Mouse (Mus musculus): ENCODE measurements at regions not wholly inside any gene's neighbourhood (a gene's known extent, or its start where the extent isn't known, plus 50 kb on each side); places are given as distances from the start of the nearest gene placed in this dataset.
"Not testable (repeated sequence)": the region's sequence is repeated elsewhere in the genome, so short reads cannot be mapped to it uniquely, and the experiment has no call there.

- DNase-seq (ENCODE audit: inconsistent ontology term): not testable (repeated sequence)
Measured at GRCm38 (mm10) chr6:76130201-76130600, 367.4 kb downstream of the Gm9008 start.

DNA sequence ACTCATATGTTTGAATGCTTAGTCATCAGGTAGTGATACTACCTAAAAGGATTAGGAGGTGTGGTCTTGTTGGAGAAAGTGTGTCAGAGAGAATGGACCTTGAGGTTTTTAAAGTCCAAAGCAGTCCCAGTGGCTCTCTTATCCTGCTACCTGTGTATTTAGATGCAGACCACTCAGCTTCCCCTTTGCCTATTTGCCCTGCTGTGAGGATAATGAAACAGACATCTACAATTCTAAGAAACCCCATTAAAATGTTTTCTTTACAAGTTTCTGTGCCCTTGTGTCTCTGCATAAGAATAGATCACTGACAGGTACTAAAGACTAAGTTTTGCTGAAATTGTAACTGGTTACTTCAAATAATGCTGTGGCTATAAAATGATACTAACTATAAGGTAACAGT, 381.8 kb downstream of the Gm9008 start:
- DNase-seq (ENCODE audit: inconsistent ontology term): no peak

- DNase-seq (ENCODE audit: inconsistent ontology term): peak; percentile 55
Measured at GRCm38 (mm10) chr6:76114346-76114745, 383.2 kb downstream of the Gm9008 start.

GRCm38 (mm10) chr6:76065383-76065782, 432.2 kb downstream of the Gm9008 start:
- no peak for DNase-seq (ENCODE audit: inconsistent ontology term)

- DNase-seq (ENCODE audit: inconsistent ontology term): no peak
Measured at GRCm38 (mm10) chr6:76052652-76053313, 444.8 kb downstream of the Gm9008 start.

DNA sequence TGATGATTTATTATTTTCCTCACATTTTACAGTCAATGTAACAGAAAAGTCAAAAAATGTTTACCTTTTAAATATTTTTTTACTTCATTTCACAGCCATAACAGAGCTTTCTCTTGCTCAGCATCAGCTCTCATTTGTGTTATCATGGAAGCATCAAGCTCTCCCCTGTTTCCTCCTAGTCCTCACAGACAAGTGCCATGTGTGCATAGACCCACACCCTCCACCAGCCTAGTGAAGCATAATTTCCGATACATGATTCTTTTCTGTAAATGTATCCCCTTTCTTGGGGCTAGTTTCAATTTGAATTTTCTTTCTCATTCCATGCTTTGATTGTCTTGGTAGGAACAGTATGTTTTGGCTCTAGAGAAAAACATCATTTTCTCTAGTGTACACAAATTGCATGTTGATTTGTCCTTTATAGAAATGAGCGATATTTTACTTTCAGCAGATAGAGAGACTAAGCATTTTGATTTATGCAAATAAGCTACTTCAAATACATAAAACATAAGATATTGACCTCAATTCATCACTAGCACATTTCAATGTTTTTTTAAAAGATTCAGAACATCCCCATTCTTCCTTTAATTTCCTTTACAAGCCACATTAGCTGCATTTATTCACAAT, 489.7 kb downstream of the Gm9008 start:
- DNase-seq (ENCODE audit: inconsistent ontology term): no peak

All from Muller cell, postnatal 12 days (primary cell).